Mouse (Mus musculus): ENCODE results near the gene Vcam1. TPM values are rescaled to one million over a fixed set of nuclear protein-coding genes. Genes with fewer than 3 reads are reported as not detected.

Vcam1 gene
- polyA plus RNA-seq, 1 experiment from 2014 or later = 47.4 TPM

- Histone ChIP-seq H3K4me1 (replicated peaks) (no peaks in the 10 kb centered on the region), H3K4me3 (replicated peaks) (no peak overlapping the region), H3K4me2 (no peak overlapping the region), H3K9me3 (replicated peaks) (no peaks in the 10 kb centered on the region), H3K27me3 (no peaks in the 10 kb centered on the region), H3K36me3 (no peaks in the 10 kb centered on the region), H3K9ac (no peak overlapping the region), H3K27ac (no peak overlapping the region)
- ATAC-seq (ENCODE audit: low read depth) (no peak), DNase-seq (no peak)
- 59% methylated on average over 9 of the region's 9 CpGs for WGBS (ENCODE audit: insufficient replicate concordance)
These were observed 19.2 kb upstream of the Vcam1 start for GRCm38 (mm10) chr3:116148676-116149075.

- Histone ChIP-seq H3K9me3 (replicated peaks) (no peaks in the 10 kb centered on the region), H3K9ac (no peak overlapping the region), H3K4me2 (no peak overlapping the region), H3K27me3 (no peaks in the 10 kb centered on the region), H3K36me3 (no peaks in the 10 kb centered on the region), H3K27ac (no peak overlapping the region), H3K4me3 (replicated peaks) (no peak overlapping the region), H3K4me1 (replicated peaks) (peaks cover 13% of the 10 kb centered on the region)
- no peak for ATAC-seq (ENCODE audit: low read depth)
- DNase-seq = no peak
- 70% methylated on average over 3 of the region's 3 CpGs for WGBS (ENCODE audit: insufficient replicate concordance)
These were observed 11.7 kb upstream of the Vcam1 start for GRCm38 (mm10) chr3:116141226-116141625.

GRCm38 (mm10) chr3:116139000-116139399 lies 9.5 kb upstream of the Vcam1 start:
- Histone ChIP-seq H3K27me3 (no peaks in the 10 kb centered on the region), H3K9me3 (replicated peaks) (no peaks in the 10 kb centered on the region), H3K4me1 (replicated peaks) (peaks cover 13% of the 10 kb centered on the region), H3K9ac (no peak overlapping the region), H3K27ac (no peak overlapping the region), H3K36me3 (no peaks in the 10 kb centered on the region), H3K4me3 (replicated peaks) (no peak overlapping the region), H3K4me2 (no peak overlapping the region)
- DNase-seq (no peak), ATAC-seq (ENCODE audit: low read depth) (peak; percentile 51; the same call in 1 of the 2 replicates)
- WGBS (ENCODE audit: insufficient replicate concordance) = 23% methylated on average over 5 of the region's 5 CpGs

- H3K4me3 ChIP-seq (replicated peaks) = no peak overlapping the region
- H3K36me3 ChIP-seq = no peaks in the 10 kb centered on the region
- H3K9me3 ChIP-seq (replicated peaks) = no peaks in the 10 kb centered on the region
- no peak overlapping the region for H3K4me2 ChIP-seq
- 53% methylated on average over 5 of the region's 5 CpGs for WGBS (ENCODE audit: insufficient replicate concordance)
- no peaks in the 10 kb centered on the region for H3K27me3 ChIP-seq
- H3K9ac ChIP-seq = no peak overlapping the region
- no peak overlapping the region for H3K27ac ChIP-seq
- ATAC-seq (ENCODE audit: low read depth) (no peak), DNase-seq (no peak)
- H3K4me1 ChIP-seq (replicated peaks) = peaks cover 13% of the 10 kb centered on the region
These were observed 8.6 kb upstream of the Vcam1 start for GRCm38 (mm10) chr3:116138081-116138480.

GRCm38 (mm10) chr3:116133363-116133762 lies 3.9 kb upstream of the Vcam1 start:
- Histone ChIP-seq H3K4me2 (no peak overlapping the region), H3K4me3 (replicated peaks) (no peak overlapping the region), H3K4me1 (replicated peaks) (no peaks in the 10 kb centered on the region; the same call in 1 of the 2 replicates), H3K9ac (no peak overlapping the region), H3K36me3 (no peaks in the 10 kb centered on the region), H3K27me3 (no peaks in the 10 kb centered on the region), H3K27ac (no peak overlapping the region), H3K9me3 (replicated peaks) (no peaks in the 10 kb centered on the region)
- no peak for DNase-seq
- ATAC-seq (ENCODE audit: low read depth) = no peak
- WGBS (ENCODE audit: insufficient replicate concordance) = 41% methylated on average over 5 of the region's 5 CpGs

- Histone ChIP-seq H3K4me2 (no peak overlapping the region), H3K9me3 (replicated peaks) (no peaks in the 10 kb centered on the region), H3K27ac (no peak overlapping the region), H3K9ac (no peak overlapping the region), H3K36me3 (no peaks in the 10 kb centered on the region), H3K27me3 (no peaks in the 10 kb centered on the region), H3K4me3 (replicated peaks) (no peak overlapping the region), H3K4me1 (replicated peaks) (no peaks in the 10 kb centered on the region)
- no peak for ATAC-seq (ENCODE audit: low read depth)
- DNase-seq = no peak
- WGBS (ENCODE audit: insufficient replicate concordance) = 56% methylated on average over 3 of the region's 3 CpGs
These were observed 1.2 kb upstream of the Vcam1 start for GRCm38 (mm10) chr3:116130711-116131110.

GRCm38 (mm10) chr3:116129841-116130595 lies 530 bp upstream of the Vcam1 start:
- ATAC-seq (ENCODE audit: low read depth) (no peak), DNase-seq (no peak)
- H3K4me1 ChIP-seq (replicated peaks) = no peaks in the 10 kb centered on the region
- H3K27me3 ChIP-seq = no peaks in the 10 kb centered on the region
- H3K9ac ChIP-seq = no peak overlapping the region
- H3K27ac ChIP-seq = no peak overlapping the region
- H3K36me3 ChIP-seq = no peaks in the 10 kb centered on the region
- H3K9me3 ChIP-seq (replicated peaks) = no peaks in the 10 kb centered on the region
- peak overlapping the region; percentile 37; the same call in 1 of the 2 replicates for H3K4me2 ChIP-seq
- WGBS (ENCODE audit: insufficient replicate concordance) = 33% methylated on average over 4 of the region's 4 CpGs
- no peak overlapping the region for H3K4me3 ChIP-seq (replicated peaks)

- peak overlapping the region; percentile 43 for H3K4me2 ChIP-seq
- no peak for DNase-seq
- H3K36me3 ChIP-seq = peaks cover 8% of the 10 kb centered on the region; the same call in 1 of the 2 replicates
- ATAC-seq (ENCODE audit: low read depth) = no peak
- peak overlapping the region; percentile 50 for H3K4me3 ChIP-seq (replicated peaks)
- 59% methylated on average over 18 of the region's 18 CpGs for WGBS (ENCODE audit: insufficient replicate concordance)
- H3K27me3 ChIP-seq = no peaks in the 10 kb centered on the region
- H3K9ac ChIP-seq = peak overlapping the region; percentile 56
- H3K9me3 ChIP-seq (replicated peaks) = no peaks in the 10 kb centered on the region
- peak overlapping the region; percentile 47; the same call in 1 of the 2 replicates for H3K27ac ChIP-seq
- no peaks in the 10 kb centered on the region; the same call in 1 of the 2 replicates for H3K4me1 ChIP-seq (replicated peaks)
These were observed 930 bp downstream of the Vcam1 start for GRCm38 (mm10) chr3:116128311-116129204.

GRCm38 (mm10) chr3:116127836-116128235 lies 1.7 kb downstream of the Vcam1 start:
- no peak for ATAC-seq (ENCODE audit: low read depth)
- Histone ChIP-seq H3K36me3 (peaks cover 8% of the 10 kb centered on the region; the same call in 1 of the 2 replicates), H3K9me3 (replicated peaks) (no peaks in the 10 kb centered on the region), H3K4me3 (replicated peaks) (peak overlapping the region; percentile 50), H3K27me3 (no peaks in the 10 kb centered on the region), H3K9ac (peak overlapping the region; percentile 56), H3K27ac (no peak overlapping the region), H3K4me1 (replicated peaks) (no peaks in the 10 kb centered on the region; the same call in 1 of the 2 replicates), H3K4me2 (peak overlapping the region; percentile 43)
- WGBS (ENCODE audit: insufficient replicate concordance) = 46% methylated on average over 3 of the region's 3 CpGs
- no peak for DNase-seq

GRCm38 (mm10) chr3:116127281-116127680 lies 2.2 kb downstream of the Vcam1 start:
- DNase-seq = no peak
- Histone ChIP-seq H3K9ac (peak overlapping the region; percentile 14; the same call in 1 of the 2 replicates), H3K27ac (peak overlapping the region; percentile 61; the same call in 1 of the 2 replicates), H3K4me3 (replicated peaks) (peak overlapping the region; percentile 50), H3K27me3 (no peaks in the 10 kb centered on the region), H3K4me2 (peak overlapping the region; percentile 59), H3K9me3 (replicated peaks) (no peaks in the 10 kb centered on the region), H3K36me3 (peaks cover 8% of the 10 kb centered on the region; the same call in 1 of the 2 replicates), H3K4me1 (replicated peaks) (no peaks in the 10 kb centered on the region; the same call in 1 of the 2 replicates)
- ATAC-seq (ENCODE audit: low read depth) = no peak
- 35% methylated on average over 2 of the region's 2 CpGs for WGBS (ENCODE audit: insufficient replicate concordance)
